Mouse (Mus musculus) lung, embryonic 14.5 days (tissue): ENCODE results near the gene Irak2. TPM values are rescaled to one million over a fixed set of nuclear protein-coding genes. Genes with fewer than 3 reads are reported as not detected.
A peak's percentile ranks its signal among the peaks of the same experiment; 100 is the strongest.

Experiments used
- ATAC-seq: fragments of 200-750 bp; cut with Nextera tagmentation; 2 replicates; pipeline ENCODE4 v1.8.0; 2017; ENCODE audit warnings: mild to moderate bottlenecking, moderate TSS enrichment, moderate library complexity; ENCODE audit not compliant: insufficient read depth
- DNase-seq: peaks from one replicate; pipeline ENCODE4 v3.0.0-alpha.2; 2015
- H3K27ac ChIP-seq: fragments of 300-500 bp; sonication (generic); 2 replicates; pipeline ENCODE4 v1.5.1; 2014; ENCODE audit warnings: low read depth, mild to moderate bottlenecking, moderate library complexity
- H3K27me3 ChIP-seq: fragments of 300-500 bp; sonication (generic); 2 replicates; pipeline ENCODE4 v1.6.1; 2014; ENCODE audit warnings: low read length, control low read depth; ENCODE audit not compliant: insufficient read depth
- H3K36me3 ChIP-seq: fragments of 300-500 bp; sonication (generic); 2 replicates; pipeline ENCODE4 v1.6.1; 2014; ENCODE audit warnings: control low read depth; ENCODE audit not compliant: insufficient read depth
- H3K4me1 ChIP-seq: fragments of 300-500 bp; sonication (generic); 2 replicates; pipeline ENCODE4 v1.6.1; 2014; ENCODE audit warnings: antibody characterized with exemption, control low read depth; ENCODE audit not compliant: insufficient read depth
- H3K4me2 ChIP-seq: fragments of 300-500 bp; sonication (generic); 2 replicates; pipeline ENCODE4 v1.6.1; 2014; ENCODE audit warnings: mild to moderate bottlenecking
- H3K4me3 ChIP-seq: fragments of 300-500 bp; sonication (generic); 2 replicates; pipeline ENCODE4 v1.5.1; 2014; ENCODE audit warnings: low read depth, low read length
- H3K9ac ChIP-seq: fragments of 300-500 bp; sonication (generic); 2 replicates; pipeline ENCODE4 v1.6.1; 2014
- H3K9me3 ChIP-seq: fragments of 300-500 bp; sonication (generic); 2 replicates; pipeline ENCODE4 v1.6.1; 2016; ENCODE audit warnings: low read depth, low read length, control low read depth
- CTCF ChIP-seq: IDR thresholded peaks from 2 replicates; pipeline ENCODE4 v1.5.1; 2016; ENCODE audit warnings: antibody characterized with exemption, low read depth
- WGBS: fragments of 180-500 bp; shearing (Covaris S2); extraction: QIAGEN DNeasy Blood & Tissue Kit; methylation state at CpG from one replicate; pipeline ENCODE4 v1.1.7; 2014; 5-methylcytosine and 5-hydroxymethylcytosine counted together
- polyA plus RNA-seq: library from polyadenylated mRNA; unstranded; fragments of >200 nt; fragmentation: Nextera tagmentation; extraction: Ambion mirVana; gene quantifications from 2 replicates; pipeline ENCODE4 v1.2.1, GENCODE M21; 2014

Gene Irak2
- polyA plus RNA-seq, 1 experiment from 2014 or later, result 3.1 TPM

DNA sequence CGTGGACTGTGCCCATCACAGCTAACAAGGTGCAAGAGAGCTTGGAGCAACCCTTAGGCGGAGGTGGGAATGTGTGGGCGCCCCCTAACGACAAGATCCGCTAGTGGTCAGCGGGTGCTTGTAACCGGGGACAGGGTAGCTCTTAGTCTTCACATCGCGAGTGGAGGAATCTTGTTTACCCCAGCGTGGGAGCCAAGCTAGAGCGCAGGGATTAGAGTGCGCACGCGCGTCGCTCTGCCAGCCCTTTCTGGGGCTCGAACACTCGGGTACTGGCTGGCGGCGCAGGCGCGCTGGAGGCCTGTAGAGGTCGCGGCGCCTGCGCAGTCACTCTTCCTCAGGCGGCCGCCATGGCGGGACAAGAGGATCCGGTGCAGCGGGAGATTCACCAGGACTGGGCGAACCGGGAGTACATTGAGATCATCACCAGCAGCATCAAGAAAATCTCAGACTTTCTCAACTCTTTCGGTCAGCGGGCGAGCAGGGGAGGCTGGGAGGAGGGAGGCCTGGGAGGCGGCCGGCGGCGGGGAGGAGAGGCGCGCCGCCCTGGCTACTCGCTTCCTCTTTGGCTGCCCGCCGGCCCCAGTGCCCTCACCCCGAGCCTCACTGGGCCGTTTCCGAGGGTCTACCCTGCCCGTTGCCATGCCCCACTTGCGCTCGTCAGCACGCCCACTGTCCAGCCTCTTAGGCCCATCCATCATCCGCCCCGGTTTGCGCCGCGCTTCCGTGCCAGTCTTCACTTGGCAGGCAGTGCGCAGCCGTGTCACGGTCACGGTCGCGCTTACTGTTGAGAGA, 33.6 kb upstream of the Irak2 start, which contains the start of gene Brk1:
Gene Brk1, plus strand, starts transcription at position 341 of the 792 bp plus-strand sequence.
- Histone ChIP-seq H3K4me3 (peak within 1 kb of the TSS; percentile 94), H3K9ac (peak within 1 kb of the TSS; percentile 91), H3K27ac (peak within 1 kb of the TSS; percentile 87), H3K4me2 (peak within 1 kb of the TSS; percentile 91), H3K4me1 (no peaks in the 10 kb centered on the region; the same call in 1 of the 2 replicates), H3K36me3 (peaks cover 4% of the 10 kb centered on the region; the same call in 1 of the 2 replicates), H3K9me3 (no peaks in the 10 kb centered on the region), H3K27me3 (no peaks in the 10 kb centered on the region)
- DNase-seq (peak; percentile 95), ATAC-seq (peak; percentile 94)
- peak; percentile 63; the same call in 1 of the 2 replicates for TF ChIP-seq CTCF
- under 1% methylated on average over 65 of the region's 65 CpGs for WGBS

DNA sequence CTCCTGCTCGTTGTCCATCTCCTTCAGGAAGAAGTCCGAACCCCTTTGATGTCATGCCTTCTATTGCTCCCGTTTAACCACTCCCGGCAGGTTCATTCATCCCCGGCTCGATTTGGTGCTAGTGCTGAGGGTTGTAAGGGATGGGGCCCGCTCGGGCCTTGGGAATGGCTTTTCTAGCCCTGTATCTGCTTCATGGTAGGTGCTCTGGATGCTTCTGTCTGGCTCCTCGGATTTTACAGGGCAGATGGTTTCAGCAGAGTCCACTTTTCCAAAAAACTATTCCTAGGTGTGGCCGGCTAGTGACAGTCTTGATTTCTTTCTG, 33.1 kb upstream of the Irak2 start:
- 0 out of 2 replicates have a peak, but pooled peaks have one; percentile 1 for ATAC-seq
- 2% methylated on average over 10 of the region's 10 CpGs for WGBS

DNA sequence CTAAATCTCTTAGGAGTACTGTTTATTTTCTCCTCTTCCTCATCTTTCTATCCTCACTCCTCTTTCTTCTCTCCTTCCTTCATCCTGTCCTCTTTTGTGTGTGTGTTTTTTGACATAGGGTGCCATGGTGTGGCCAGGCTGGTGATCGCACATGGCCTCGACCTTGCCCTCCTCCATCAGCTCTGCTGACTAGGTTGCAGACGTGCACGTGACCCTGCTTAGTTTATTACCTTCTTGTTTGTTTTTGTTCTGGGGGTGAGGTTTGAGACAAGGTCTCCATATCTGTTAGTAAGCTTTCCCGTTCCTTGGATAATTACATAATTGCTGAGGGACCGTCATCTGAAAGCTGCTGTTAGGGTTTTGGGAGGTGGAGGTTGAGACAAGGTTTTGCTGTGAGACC, 29.4 kb upstream of the Irak2 start:
- no peaks in the 10 kb centered on the region for H3K27me3 ChIP-seq
- 68% methylated on average over 6 of the region's 6 CpGs for WGBS
- DNase-seq (no peak), ATAC-seq (no peak)
- no peaks in the 10 kb centered on the region for H3K9me3 ChIP-seq
- H3K4me1 ChIP-seq, result no peaks in the 10 kb centered on the region; the same call in 1 of the 2 replicates
- H3K9ac ChIP-seq, result no peak overlapping the region
- TF ChIP-seq CTCF, result no peak
- H3K27ac ChIP-seq, result no peak overlapping the region
- H3K4me3 ChIP-seq, result no peak overlapping the region
- no peak overlapping the region for H3K4me2 ChIP-seq
- peaks cover 15% of the 10 kb centered on the region for H3K36me3 ChIP-seq

More for the DNA sequence above, 33.1 kb upstream of the Irak2 start:
- Histone ChIP-seq H3K4me3 (peak overlapping the region; percentile 94), H3K27me3 (no peaks in the 10 kb centered on the region), H3K9me3 (no peaks in the 10 kb centered on the region), H3K27ac (no peak overlapping the region), H3K9ac (peak overlapping the region; percentile 91), H3K4me1 (no peaks in the 10 kb centered on the region; the same call in 1 of the 2 replicates), H3K36me3 (peaks cover 5% of the 10 kb centered on the region), H3K4me2 (peak overlapping the region; percentile 91)
- no peak for TF ChIP-seq CTCF
- DNase-seq, result no peak

DNA sequence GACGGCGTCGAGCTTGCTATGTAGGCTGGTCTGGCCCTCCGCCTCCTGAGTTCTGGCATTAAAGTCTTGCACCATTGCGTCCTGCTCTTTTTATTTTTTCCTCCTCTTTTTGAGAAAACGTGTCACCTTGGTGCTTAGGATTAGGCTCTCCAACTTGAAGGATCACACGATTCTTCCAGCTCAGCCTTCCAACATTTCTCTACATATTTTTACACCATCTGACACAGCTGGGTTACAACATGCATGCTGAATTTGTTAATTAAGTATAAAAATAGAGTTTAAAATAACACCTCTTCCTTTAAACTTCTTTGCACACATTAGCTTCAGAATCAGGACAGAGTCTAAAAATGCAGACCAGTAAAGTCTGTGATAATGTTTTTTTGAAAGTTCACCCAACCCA, 29.0 kb upstream of the Irak2 start:
- Histone ChIP-seq H3K9me3 (no peaks in the 10 kb centered on the region), H3K27me3 (no peaks in the 10 kb centered on the region), H3K4me3 (no peak overlapping the region), H3K4me1 (no peaks in the 10 kb centered on the region; the same call in 1 of the 2 replicates), H3K9ac (no peak overlapping the region), H3K36me3 (peaks cover 19% of the 10 kb centered on the region), H3K4me2 (no peak overlapping the region), H3K27ac (no peak overlapping the region)
- no peak for TF ChIP-seq CTCF
- no peak for ATAC-seq
- 86% methylated on average over 7 of the region's 7 CpGs for WGBS
- no peak for DNase-seq

DNA sequence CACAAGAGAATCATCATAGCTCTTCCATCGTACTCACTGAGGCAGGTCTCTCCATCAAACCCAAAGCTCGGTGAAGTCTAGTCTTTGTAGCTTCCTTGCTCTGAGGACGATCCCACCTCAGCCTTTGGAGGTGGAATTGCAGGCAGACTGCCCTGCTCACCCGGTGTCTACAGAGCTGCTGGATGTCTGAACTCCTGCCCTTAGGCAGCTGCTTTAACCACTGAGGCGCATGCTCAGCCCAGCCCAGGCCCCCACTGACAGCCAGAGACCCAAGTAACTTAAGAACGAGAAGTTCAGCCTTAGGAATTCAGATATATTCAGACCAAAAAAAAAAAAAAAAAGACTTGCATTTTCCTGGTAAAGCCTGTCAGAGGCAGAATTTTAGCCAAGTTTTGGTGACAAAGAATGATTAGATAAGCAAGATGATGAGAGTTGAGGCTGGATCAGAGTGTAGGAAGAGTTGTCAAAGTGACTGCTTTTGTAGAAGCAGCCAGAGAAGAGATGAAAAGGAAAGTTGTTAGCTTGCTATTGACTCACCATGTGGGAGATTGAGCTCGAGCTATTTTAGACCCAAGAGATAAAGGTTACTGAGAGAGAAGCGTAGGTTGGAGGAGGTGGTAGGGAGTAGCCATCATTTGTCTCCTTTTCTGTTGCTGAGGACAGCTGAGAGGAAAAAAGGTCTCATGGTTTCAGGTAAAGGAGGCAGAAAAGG, 25.9 kb upstream of the Irak2 start:
- H3K27me3 ChIP-seq, result no peaks in the 10 kb centered on the region
- ATAC-seq (no peak), DNase-seq (no peak)
- H3K4me2 ChIP-seq, result no peak overlapping the region
- no peak overlapping the region for H3K9ac ChIP-seq
- no peak for TF ChIP-seq CTCF
- H3K9me3 ChIP-seq, result no peaks in the 10 kb centered on the region
- peaks cover 46% of the 10 kb centered on the region for H3K36me3 ChIP-seq
- no peak overlapping the region for H3K27ac ChIP-seq
- no peaks in the 10 kb centered on the region for H3K4me1 ChIP-seq
- WGBS, result 85% methylated on average over 8 of the region's 8 CpGs
- H3K4me3 ChIP-seq, result no peak overlapping the region

DNA sequence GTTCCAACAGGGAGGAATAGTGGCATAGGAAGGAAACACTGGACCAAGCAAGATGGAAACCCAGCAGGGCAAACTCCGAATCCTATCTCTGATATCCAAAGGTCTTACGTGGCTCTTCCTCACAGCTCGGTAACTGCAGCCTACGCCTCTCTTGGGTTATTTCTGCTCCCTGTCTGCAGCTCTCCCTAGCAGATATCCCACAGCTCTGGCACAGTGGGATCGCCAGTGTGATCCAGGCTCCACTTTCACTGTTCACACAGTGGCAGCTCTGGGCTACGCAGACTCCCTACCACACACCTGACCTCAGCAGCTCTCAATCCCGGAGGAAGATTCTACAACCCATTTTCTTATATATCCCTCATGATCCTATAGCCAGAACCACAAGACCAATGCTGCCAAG, 24.1 kb upstream of the Irak2 start:
- no peak overlapping the region for H3K27ac ChIP-seq
- H3K4me3 ChIP-seq, result no peak overlapping the region
- no peak overlapping the region for H3K9ac ChIP-seq
- no peak for TF ChIP-seq CTCF
- H3K27me3 ChIP-seq, result no peaks in the 10 kb centered on the region
- ATAC-seq (no peak), DNase-seq (no peak)
- no peaks in the 10 kb centered on the region for H3K9me3 ChIP-seq
- H3K36me3 ChIP-seq, result peaks cover 57% of the 10 kb centered on the region
- H3K4me1 ChIP-seq, result no peaks in the 10 kb centered on the region
- no peak overlapping the region for H3K4me2 ChIP-seq
- 94% methylated on average over 7 of the region's 7 CpGs for WGBS

DNA sequence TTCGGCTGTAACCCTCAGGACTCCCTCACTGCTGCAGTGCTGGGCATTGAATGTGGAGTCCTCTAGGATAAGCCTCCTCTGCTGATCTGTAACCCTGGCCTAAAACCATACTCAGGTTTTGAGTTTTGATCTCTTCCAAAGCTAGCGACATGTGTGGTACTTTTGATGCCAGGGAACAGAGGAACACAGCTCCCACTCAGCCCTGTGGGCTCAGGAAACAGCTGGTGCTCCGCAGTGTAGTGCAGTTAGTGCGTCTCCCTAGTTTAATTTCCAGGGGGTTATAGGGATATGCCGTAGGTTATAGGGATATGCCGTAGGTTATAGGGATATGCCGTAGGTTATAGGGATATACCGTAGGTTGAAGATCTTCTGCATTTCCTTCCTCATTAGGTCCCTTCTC, 23.3 kb upstream of the Irak2 start:
- WGBS, result 97% methylated on average over 8 of the region's 8 CpGs
- Histone ChIP-seq H3K36me3 (peaks cover 57% of the 10 kb centered on the region), H3K4me3 (no peak overlapping the region), H3K4me1 (no peaks in the 10 kb centered on the region), H3K27ac (no peak overlapping the region), H3K9me3 (no peaks in the 10 kb centered on the region), H3K27me3 (no peaks in the 10 kb centered on the region), H3K9ac (no peak overlapping the region), H3K4me2 (no peak overlapping the region)
- DNase-seq (no peak), ATAC-seq (no peak)
- no peak for TF ChIP-seq CTCF
